Mouse (Mus musculus): ENCODE measurements around the gene Ggnbp2.

- TF ChIP-seq GATA1 (IDR thresholded peaks at IDR 0.05; ENCODE audit: low read length) (no peak), TAL1 (IDR thresholded peaks at IDR 0.05; ENCODE audit: low read length) (no peak)
These were observed 17.4 kb upstream of the Ggnbp2 start for GRCm38 (mm10) chr11:84888025-84888424.
